Mouse (Mus musculus): ENCODE results near the gene Kif21b. TPM values are rescaled to one million over a fixed set of nuclear protein-coding genes. Genes with fewer than 3 reads are reported as not detected.

The Kif21b gene
- polyA plus RNA-seq, 1 experiment from 2014 or later, result 1.1 TPM

GRCm38 (mm10) chr1:136167657-136168056, 36.5 kb downstream of the Kif21b start:
- peaks cover 16% of the 10 kb centered on the region for H3K36me3 ChIP-seq (replicated peaks; ENCODE audit: insufficient read depth, low read length)
- no peak overlapping the region for H3K9ac ChIP-seq (replicated peaks)
- TF ChIP-seq EP300 (IDR thresholded peaks at IDR 0.05; ENCODE audit: low read depth) (no peak), CTCF (IDR thresholded peaks at IDR 0.05; ENCODE audit: low read depth) (peak; percentile 54)
- H3K4me1 ChIP-seq (ENCODE audit: insufficient read depth), result no peaks in the 10 kb centered on the region
- H3K4me3 ChIP-seq (ENCODE audit: low read depth, low read length), result no peak overlapping the region
- no peak overlapping the region for H3K27ac ChIP-seq (ENCODE audit: low read depth)
- ATAC-seq (no peak), DNase-seq (no peak)
- no peak overlapping the region for H3K4me2 ChIP-seq (ENCODE audit: low read depth, low read length)
- no peaks in the 10 kb centered on the region for H3K27me3 ChIP-seq (ENCODE audit: insufficient read depth, low read length)
- no peaks in the 10 kb centered on the region for H3K9me3 ChIP-seq (ENCODE audit: low read length)
- 63% methylated on average over 8 of the region's 8 CpGs for WGBS (ENCODE audit: insufficient replicate concordance)

GRCm38 (mm10) chr1:136170109-136170508, 38.9 kb downstream of the Kif21b start:
- Histone ChIP-seq H3K4me1 (ENCODE audit: insufficient read depth) (peaks cover 3% of the 10 kb centered on the region; the same call in 1 of the 2 replicates), H3K9ac (replicated peaks) (no peak overlapping the region), H3K4me2 (ENCODE audit: low read depth, low read length) (no peak overlapping the region), H3K4me3 (ENCODE audit: low read depth, low read length) (no peak overlapping the region), H3K27ac (ENCODE audit: low read depth) (no peak overlapping the region), H3K36me3 (replicated peaks; ENCODE audit: insufficient read depth, low read length) (peaks cover 4% of the 10 kb centered on the region; the same call in 1 of the 2 replicates), H3K27me3 (ENCODE audit: insufficient read depth, low read length) (no peaks in the 10 kb centered on the region), H3K9me3 (ENCODE audit: low read length) (no peaks in the 10 kb centered on the region)
- WGBS (ENCODE audit: insufficient replicate concordance), result 23% methylated on average over 5 of the region's 5 CpGs
- DNase-seq, result peak; percentile 80
- ATAC-seq, result peak; percentile 79
- TF ChIP-seq EP300 (IDR thresholded peaks at IDR 0.05; ENCODE audit: low read depth), result no peak
- TF ChIP-seq CTCF (IDR thresholded peaks at IDR 0.05; ENCODE audit: low read depth), result peak; percentile 96

GRCm38 (mm10) chr1:136172696-136173095, 41.5 kb downstream of the Kif21b start:
- Histone ChIP-seq H3K4me3 (ENCODE audit: low read depth, low read length) (no peak overlapping the region), H3K36me3 (replicated peaks; ENCODE audit: insufficient read depth, low read length) (peaks cover 10% of the 10 kb centered on the region), H3K27ac (ENCODE audit: low read depth) (no peak overlapping the region), H3K4me1 (ENCODE audit: insufficient read depth) (peaks cover 3% of the 10 kb centered on the region; the same call in 1 of the 2 replicates), H3K27me3 (ENCODE audit: insufficient read depth, low read length) (no peaks in the 10 kb centered on the region), H3K4me2 (ENCODE audit: low read depth, low read length) (no peak overlapping the region), H3K9me3 (ENCODE audit: low read length) (no peaks in the 10 kb centered on the region), H3K9ac (replicated peaks) (no peak overlapping the region)
- DNase-seq, result no peak
- 60% methylated on average over 12 of the region's 12 CpGs for WGBS (ENCODE audit: insufficient replicate concordance)
- TF ChIP-seq EP300 (IDR thresholded peaks at IDR 0.05; ENCODE audit: low read depth) (no peak), CTCF (IDR thresholded peaks at IDR 0.05; ENCODE audit: low read depth) (no peak)
- ATAC-seq, result no peak

GRCm38 (mm10) chr1:136174101-136174606, 43.0 kb downstream of the Kif21b start:
- Histone ChIP-seq H3K4me1 (ENCODE audit: insufficient read depth) (peaks cover 10% of the 10 kb centered on the region; the same call in 1 of the 2 replicates), H3K27ac (ENCODE audit: low read depth) (no peak overlapping the region), H3K27me3 (ENCODE audit: insufficient read depth, low read length) (no peaks in the 10 kb centered on the region), H3K4me3 (ENCODE audit: low read depth, low read length) (no peak overlapping the region), H3K36me3 (replicated peaks; ENCODE audit: insufficient read depth, low read length) (peaks cover 10% of the 10 kb centered on the region), H3K9me3 (ENCODE audit: low read length) (no peaks in the 10 kb centered on the region), H3K4me2 (ENCODE audit: low read depth, low read length) (peak overlapping the region; percentile 52), H3K9ac (replicated peaks) (no peak overlapping the region; the same call in 1 of the 2 replicates)
- WGBS (ENCODE audit: insufficient replicate concordance), result 25% methylated on average over 13 of the region's 13 CpGs
- TF ChIP-seq EP300 (IDR thresholded peaks at IDR 0.05; ENCODE audit: low read depth) (no peak), CTCF (IDR thresholded peaks at IDR 0.05; ENCODE audit: low read depth) (no peak)
- DNase-seq, result no peak
- no peak for ATAC-seq

GRCm38 (mm10) chr1:136175183-136175582, 44.0 kb downstream of the Kif21b start:
- H3K36me3 ChIP-seq (replicated peaks; ENCODE audit: insufficient read depth, low read length), result peaks cover 10% of the 10 kb centered on the region
- no peak overlapping the region for H3K4me2 ChIP-seq (ENCODE audit: low read depth, low read length)
- TF ChIP-seq EP300 (IDR thresholded peaks at IDR 0.05; ENCODE audit: low read depth) (no peak), CTCF (IDR thresholded peaks at IDR 0.05; ENCODE audit: low read depth) (peak; percentile 86)
- ATAC-seq (peak; percentile 43), DNase-seq (peak; percentile 65)
- no peak overlapping the region for H3K4me3 ChIP-seq (ENCODE audit: low read depth, low read length)
- H3K9me3 ChIP-seq (ENCODE audit: low read length), result no peaks in the 10 kb centered on the region
- 39% methylated on average over 6 of the region's 6 CpGs for WGBS (ENCODE audit: insufficient replicate concordance)
- no peak overlapping the region for H3K27ac ChIP-seq (ENCODE audit: low read depth)
- H3K27me3 ChIP-seq (ENCODE audit: insufficient read depth, low read length), result no peaks in the 10 kb centered on the region
- peaks cover 10% of the 10 kb centered on the region; the same call in 1 of the 2 replicates for H3K4me1 ChIP-seq (ENCODE audit: insufficient read depth)
- no peak overlapping the region for H3K9ac ChIP-seq (replicated peaks)

- WGBS (ENCODE audit: insufficient replicate concordance), result 60% methylated on average over 2 of the region's 2 CpGs
- no peak overlapping the region for H3K27ac ChIP-seq (ENCODE audit: low read depth)
- TF ChIP-seq EP300 (IDR thresholded peaks at IDR 0.05; ENCODE audit: low read depth) (no peak), CTCF (IDR thresholded peaks at IDR 0.05; ENCODE audit: low read depth) (no peak)
- H3K9me3 ChIP-seq (ENCODE audit: low read length), result no peaks in the 10 kb centered on the region
- no peak overlapping the region for H3K4me3 ChIP-seq (ENCODE audit: low read depth, low read length)
- peaks cover 10% of the 10 kb centered on the region; the same call in 1 of the 2 replicates for H3K4me1 ChIP-seq (ENCODE audit: insufficient read depth)
- no peak for ATAC-seq
- no peak overlapping the region for H3K4me2 ChIP-seq (ENCODE audit: low read depth, low read length)
- H3K36me3 ChIP-seq (replicated peaks; ENCODE audit: insufficient read depth, low read length), result peaks cover 6% of the 10 kb centered on the region; the same call in 1 of the 2 replicates
- no peak for DNase-seq
- no peak overlapping the region for H3K9ac ChIP-seq (replicated peaks)
- no peaks in the 10 kb centered on the region for H3K27me3 ChIP-seq (ENCODE audit: insufficient read depth, low read length)
Observed at GRCm38 (mm10) chr1:136177085-136177484, 45.9 kb downstream of the Kif21b start.
